Mouse (Mus musculus): ENCODE measurements at regions not wholly inside any gene's neighbourhood (a gene's known extent, or its start where the extent isn't known, plus 50 kb on each side); places are given as distances from the start of the nearest gene placed in this dataset.
"Not testable (repeated sequence)": the region's sequence is repeated elsewhere in the genome, so short reads cannot be mapped to it uniquely, and the experiment has no call there.

DNA sequence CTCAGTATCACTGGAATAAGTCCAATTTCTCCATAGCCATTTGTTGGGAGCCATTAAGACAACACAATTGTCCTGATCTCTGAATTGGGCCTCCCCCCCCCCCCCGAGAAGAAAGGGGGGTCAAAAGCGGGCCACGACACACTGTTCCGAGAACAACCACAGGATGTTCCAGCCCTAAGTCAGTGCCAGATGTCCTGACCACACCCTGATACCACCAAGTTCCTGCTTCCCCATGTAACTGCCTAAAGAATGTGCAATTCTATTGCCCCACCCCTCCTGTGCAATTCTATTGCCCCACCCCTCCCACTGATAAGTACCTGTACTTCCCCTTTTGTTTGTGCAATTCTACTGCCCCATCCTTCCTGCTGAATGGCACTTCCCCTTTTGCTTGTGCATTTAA, 80.4 kb downstream of the Enc1 start:
- not testable (repeated sequence) for DNase-seq (ENCODE audit: extremely low spot score in 1 of 2, low spot score in 1 of 2)

- DNase-seq (ENCODE audit: extremely low spot score in 1 of 2, low spot score in 1 of 2): no peak
These were observed 79.9 kb downstream of the Enc1 start for GRCm38 (mm10) chr13:97320756-97321155.

GRCm38 (mm10) chr13:97320298-97320697, 79.4 kb downstream of the Enc1 start:
- no peak for DNase-seq (ENCODE audit: extremely low spot score in 1 of 2, low spot score in 1 of 2)

GRCm38 (mm10) chr13:97317633-97318032, 76.7 kb downstream of the Enc1 start:
- DNase-seq (ENCODE audit: extremely low spot score in 1 of 2, low spot score in 1 of 2): no peak

- no peak for DNase-seq (ENCODE audit: extremely low spot score in 1 of 2, low spot score in 1 of 2)
These were observed 71.8 kb downstream of the Enc1 start for GRCm38 (mm10) chr13:97312420-97313370.

GRCm38 (mm10) chr13:97311340-97311739, 70.4 kb downstream of the Enc1 start:
- no peak for DNase-seq (ENCODE audit: extremely low spot score in 1 of 2, low spot score in 1 of 2)

DNA sequence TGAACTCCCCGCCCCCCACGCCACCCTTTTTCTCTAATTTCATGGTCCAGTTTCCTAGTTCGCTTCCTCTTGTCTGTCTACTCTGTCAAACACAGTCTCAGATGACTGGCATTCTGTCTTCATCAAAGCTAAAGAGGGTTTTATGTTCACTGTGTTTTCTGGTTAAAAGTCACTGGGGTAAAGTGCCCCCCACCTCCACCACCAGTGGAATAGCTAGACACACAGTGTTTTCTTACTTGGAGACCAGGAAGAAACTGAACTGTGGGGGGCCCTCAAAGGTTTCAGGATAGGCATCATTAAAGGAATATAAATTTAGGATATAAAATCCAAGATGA, 69.9 kb downstream of the Enc1 start:
- no peak for DNase-seq (ENCODE audit: extremely low spot score in 1 of 2, low spot score in 1 of 2)

- no peak for DNase-seq (ENCODE audit: extremely low spot score in 1 of 2, low spot score in 1 of 2)
These were observed 69.4 kb downstream of the Enc1 start for GRCm38 (mm10) chr13:97310186-97310854.

DNA sequence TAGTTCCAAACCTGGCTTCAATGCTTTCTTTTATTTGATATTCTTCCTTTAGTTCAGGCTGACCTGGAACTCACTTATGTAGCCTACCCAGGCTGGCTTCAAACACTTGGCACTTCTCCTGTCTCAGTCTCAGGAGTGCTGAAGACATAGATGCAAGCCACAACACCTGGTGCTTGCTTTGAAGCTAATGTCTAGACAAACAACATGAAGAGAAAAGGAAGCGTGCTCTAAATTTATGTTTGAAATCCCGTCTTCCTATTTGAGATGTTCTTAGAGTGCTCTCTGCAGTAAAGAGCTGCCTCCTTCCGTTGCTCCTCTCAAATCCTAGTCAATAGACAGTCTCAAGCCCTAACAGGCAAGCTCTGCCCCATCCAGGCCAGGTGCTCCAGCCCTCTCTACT, 68.5 kb downstream of the Enc1 start:
- DNase-seq (ENCODE audit: extremely low spot score in 1 of 2, low spot score in 1 of 2): no peak

GRCm38 (mm10) chr13:97308431-97308830, 67.5 kb downstream of the Enc1 start:
- no peak for DNase-seq (ENCODE audit: extremely low spot score in 1 of 2, low spot score in 1 of 2)

Measured in layer of hippocampus, postnatal 25 days (tissue).